Mouse (Mus musculus) small intestine, adult 2 months (tissue): ENCODE results near the gene Bbx. TPM values are rescaled to one million over a fixed set of nuclear protein-coding genes. Genes with fewer than 3 reads are reported as not detected.

Experiments
- H3K27ac ChIP-seq: fragments of 200-500 bp; 2 replicates; pipeline ENCODE4 v1.5.1; 2012; ENCODE audit warnings: low read depth, low read length, control low read depth, inconsistent platforms; ENCODE audit not compliant: insufficient read depth
- H3K27me3 ChIP-seq: fragments of 200-500 bp; 2 replicates; pipeline ENCODE4 v1.6.1; 2012; ENCODE audit warnings: mild to moderate bottlenecking, moderate library complexity, low read length, inconsistent platforms; ENCODE audit not compliant: control insufficient read depth, insufficient read depth
- H3K36me3 ChIP-seq: fragments of 200-500 bp; 2 replicates; pipeline ENCODE4 v1.6.1; 2012; ENCODE audit warnings: mild to moderate bottlenecking, low read length, control low read depth, inconsistent platforms; ENCODE audit not compliant: control insufficient read depth, insufficient read depth
- H3K4me1 ChIP-seq: fragments of 200-500 bp; 2 replicates; pipeline ENCODE4 v1.6.1; 2012; ENCODE audit warnings: low read length, inconsistent platforms, mixed read lengths; ENCODE audit not compliant: control insufficient read depth, insufficient read depth, insufficient read length
- H3K4me3 ChIP-seq: fragments of 200-500 bp; 2 replicates; pipeline ENCODE4 v1.5.1; 2012; ENCODE audit warnings: low read depth, mild to moderate bottlenecking, control low read depth, inconsistent platforms, low read length, moderate library complexity
- CTCF ChIP-seq: fragments of 200-500 bp; IDR thresholded peaks from 2 replicates; pipeline ENCODE4 v1.5.1; 2012; ENCODE audit warnings: low read depth, mild to moderate bottlenecking, control low read depth, inconsistent platforms, low read length, moderate library complexity, mixed read lengths; ENCODE audit not compliant: insufficient replicate concordance, insufficient read length; ENCODE audit errors: extremely low read depth
- POLR2A ChIP-seq: fragments of 200-500 bp; IDR thresholded peaks from 2 replicates; pipeline ENCODE4 v1.6.1; 2012; ENCODE audit warnings: low read depth, mild to moderate bottlenecking, control low read depth, inconsistent platforms, low read length, moderate library complexity
- WGBS: fragments of 180-500 bp; shearing (Covaris S2); methylation state at CpG from one replicate; pipeline ENCODE4 v1.1.7; 2018; 5-methylcytosine and 5-hydroxymethylcytosine counted together
- polyA plus RNA-seq: library from polyadenylated mRNA; depleted of rRNA; stranded (reverse); fragments of >200 nt; gene quantifications from 2 replicates; pipeline ENCODE4 v1.2.3, GENCODE M21; 2012

The Bbx gene
- polyA plus RNA-seq, 1 experiment, result 1.7 TPM

- WGBS, result 82% methylated on average over 8 of the region's 8 CpGs
- Histone ChIP-seq H3K36me3 (no peaks in the 10 kb centered on the region), H3K4me1 (no peaks in the 10 kb centered on the region), H3K27ac (no peak overlapping the region), H3K27me3 (no peaks in the 10 kb centered on the region), H3K4me3 (no peak overlapping the region)
- no peak for TF ChIP-seq CTCF
- no peak for TF ChIP-seq POLR2A
Observed at GRCm38 (mm10) chr16:50298743-50299443, 133.3 kb downstream of the Bbx start.

- Histone ChIP-seq H3K36me3 (no peaks in the 10 kb centered on the region), H3K4me3 (no peak overlapping the region), H3K4me1 (no peaks in the 10 kb centered on the region), H3K27me3 (no peaks in the 10 kb centered on the region), H3K27ac (no peak overlapping the region)
- TF ChIP-seq CTCF, result no peak
- no peak for TF ChIP-seq POLR2A
- WGBS, result 75% methylated on average over 4 of the region's 4 CpGs
Observed at GRCm38 (mm10) chr16:50293502-50294228, 138.5 kb downstream of the Bbx start.

DNA sequence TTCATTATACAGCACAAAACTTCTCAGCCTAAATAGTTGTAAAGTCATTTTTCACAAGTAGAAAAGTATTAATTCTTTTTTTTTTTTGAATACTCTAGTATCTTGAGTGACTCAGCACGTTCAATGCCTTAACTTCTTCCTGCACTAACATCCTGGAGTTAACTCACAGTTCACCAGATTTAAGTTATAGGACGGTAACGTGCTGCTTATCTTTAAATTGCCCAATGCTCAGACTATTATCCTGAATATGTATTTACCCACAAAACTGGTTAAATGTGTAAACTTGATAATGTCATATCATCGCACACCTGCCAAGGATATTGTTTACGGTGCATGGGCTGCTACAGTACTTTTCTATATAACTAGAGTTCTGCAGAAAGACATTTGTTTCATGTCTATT is 139.4 kb downstream of the Bbx start:
- TF ChIP-seq POLR2A (no peak), CTCF (no peak)
- 77% methylated on average over 5 of the region's 5 CpGs for WGBS

DNA sequence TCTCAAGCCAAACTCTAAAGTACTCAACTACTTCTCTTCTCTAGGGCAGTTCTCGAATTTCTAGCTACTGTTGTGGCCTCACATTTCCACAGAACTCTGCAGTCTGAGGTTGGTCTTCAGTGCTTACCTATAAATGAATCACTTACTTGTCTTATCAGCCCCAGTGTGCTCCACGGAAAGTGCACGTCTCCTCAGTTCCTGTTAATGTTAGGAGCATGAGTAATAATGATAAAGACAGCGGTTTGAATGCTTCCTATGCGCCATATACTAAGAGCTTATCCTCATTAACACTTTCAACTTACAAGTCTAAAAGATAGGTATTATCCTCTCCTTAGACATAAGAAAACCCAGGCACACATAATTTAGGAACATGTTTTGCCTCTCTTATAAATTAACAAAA is 142.4 kb downstream of the Bbx start:
- H3K4me1 ChIP-seq, result no peaks in the 10 kb centered on the region
- H3K36me3 ChIP-seq, result no peaks in the 10 kb centered on the region
- H3K4me3 ChIP-seq, result no peak overlapping the region
- TF ChIP-seq POLR2A, result no peak
- no peak for TF ChIP-seq CTCF
- H3K27ac ChIP-seq, result no peak overlapping the region
- WGBS, result 52% methylated on average over 5 of the region's 5 CpGs
- no peaks in the 10 kb centered on the region for H3K27me3 ChIP-seq

More for the DNA sequence above, 139.4 kb downstream of the Bbx start:
- no peak overlapping the region for H3K27ac ChIP-seq
- no peaks in the 10 kb centered on the region for H3K36me3 ChIP-seq
- no peak overlapping the region for H3K4me3 ChIP-seq
- H3K4me1 ChIP-seq, result no peaks in the 10 kb centered on the region
- H3K27me3 ChIP-seq, result no peaks in the 10 kb centered on the region

DNA sequence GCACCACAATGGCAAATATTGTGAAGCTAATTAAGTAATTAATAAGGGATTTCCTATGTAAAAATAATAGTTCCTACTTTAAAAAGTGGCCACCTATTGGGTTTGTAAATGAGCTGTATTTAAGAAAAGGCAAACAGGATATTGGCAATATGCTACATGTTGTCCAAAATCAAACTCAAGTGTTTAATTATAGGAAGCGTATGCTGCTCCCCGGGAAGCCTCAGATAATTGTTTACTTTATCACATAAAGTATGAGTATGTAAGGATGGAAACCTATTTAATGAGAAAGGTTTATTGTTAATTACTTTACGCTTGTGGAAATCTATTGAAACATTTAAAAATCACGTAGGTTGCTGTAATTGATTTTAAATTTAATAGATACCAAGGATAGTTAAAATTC is 159.4 kb downstream of the Bbx start:
- no peak overlapping the region for H3K27ac ChIP-seq
- no peaks in the 10 kb centered on the region for H3K36me3 ChIP-seq
- H3K4me1 ChIP-seq, result no peaks in the 10 kb centered on the region
- TF ChIP-seq CTCF, result no peak
- TF ChIP-seq POLR2A, result no peak
- H3K4me3 ChIP-seq, result no peak overlapping the region
- WGBS, result 87% methylated on average over 4 of the region's 4 CpGs
- no peaks in the 10 kb centered on the region for H3K27me3 ChIP-seq

GRCm38 (mm10) chr16:50262647-50263046 is 169.5 kb downstream of the Bbx start:
- Histone ChIP-seq H3K4me3 (no peak overlapping the region), H3K27me3 (no peaks in the 10 kb centered on the region), H3K4me1 (no peaks in the 10 kb centered on the region), H3K27ac (no peak overlapping the region), H3K36me3 (0 out of 2 replicates have a peak, but pooled peaks cover 2% of the 10 kb centered on the region)
- TF ChIP-seq POLR2A (no peak), CTCF (no peak)
- WGBS, result 94% methylated on average over 4 of the region's 4 CpGs

DNA sequence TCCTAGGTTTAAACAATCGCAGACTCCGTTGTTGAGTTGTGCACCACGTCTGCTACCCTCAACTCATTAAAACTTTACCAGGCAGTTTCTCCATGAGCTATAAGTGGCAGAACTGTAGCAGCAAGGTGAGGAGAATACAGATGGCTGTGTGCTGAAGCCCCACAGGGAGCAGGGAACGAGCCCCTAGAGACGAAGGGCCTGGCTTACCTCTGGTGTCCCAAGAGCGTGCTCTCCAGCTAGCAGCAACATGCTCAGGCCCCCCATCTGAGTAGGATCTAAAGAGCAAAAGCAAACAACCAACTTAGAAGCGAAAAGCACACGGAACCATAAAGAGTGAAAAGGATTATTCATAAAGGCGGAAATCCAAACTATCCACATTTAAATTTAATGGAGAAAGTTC is 170.0 kb downstream of the Bbx start:
- Histone ChIP-seq H3K27ac (no peak overlapping the region), H3K4me3 (no peak overlapping the region), H3K4me1 (no peaks in the 10 kb centered on the region), H3K36me3 (0 out of 2 replicates have a peak, but pooled peaks cover 2% of the 10 kb centered on the region), H3K27me3 (no peaks in the 10 kb centered on the region)
- no peak for TF ChIP-seq CTCF
- 96% methylated on average over 9 of the region's 9 CpGs for WGBS
